Mouse (Mus musculus) embryonic fibroblast, embryonic 13.5 days (primary cell): ENCODE measurements around the gene Serbp1.

Source experiments
- CTCF ChIP-seq: IDR thresholded peaks from 2 replicates; pipeline ENCODE4 v1.5.1; 2011; ENCODE audit warnings: mild to moderate bottlenecking, control low read depth, low read length, moderate library complexity, borderline replicate concordance; ENCODE audit not compliant: insufficient read depth
- POLR2A ChIP-seq: IDR thresholded peaks from 2 replicates; pipeline ENCODE4 v1.6.1; 2011; ENCODE audit warnings: low read depth, mild to moderate bottlenecking, control low read depth, low read length, moderate library complexity

DNA sequence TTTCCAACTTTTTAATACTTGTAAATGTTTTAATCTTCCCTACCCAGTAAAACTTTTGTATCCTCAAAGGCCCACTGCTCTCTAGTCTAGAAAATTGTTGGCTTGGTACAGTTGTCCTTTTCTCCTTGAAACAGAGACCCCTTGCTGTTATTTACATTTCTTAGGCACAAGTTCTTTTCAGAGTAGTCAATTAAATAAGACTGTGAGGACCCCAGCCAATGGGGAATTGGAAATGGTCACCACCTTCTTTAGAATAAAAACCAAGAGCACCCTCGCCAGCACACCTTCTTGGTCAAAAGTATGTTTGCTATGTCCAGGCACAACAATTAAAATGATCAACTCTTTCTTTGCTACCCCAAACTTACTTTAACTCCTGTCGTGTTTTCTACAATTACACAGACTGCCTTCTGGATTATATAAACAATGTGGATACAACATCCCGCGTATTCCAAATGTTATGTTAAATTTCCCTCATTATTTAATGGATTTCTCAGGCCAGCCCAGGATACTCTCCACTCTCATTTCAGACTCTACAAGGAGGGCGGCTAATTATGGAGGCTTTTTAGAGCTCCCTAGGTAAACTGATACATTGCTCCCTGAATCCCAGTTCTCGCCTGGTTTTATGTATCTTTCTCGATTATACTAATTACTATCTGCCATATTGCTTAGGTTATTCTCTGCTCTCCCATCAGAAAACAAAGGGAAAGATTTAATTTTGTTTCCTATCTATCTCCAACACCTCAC lies 1.3 kb upstream of the Serbp1 start:
- TF ChIP-seq POLR2A, result no peak
- TF ChIP-seq CTCF, result no peak
